In genomic region chr5:120464321-120464720, GRCm38 (mm10) we compare ENCODE assay signal across 11 mouse cellular contexts. TPM values are rescaled to one million over a fixed set of nuclear protein-coding genes. Genes with fewer than 3 reads are reported as not detected.
DNase-seq lines count a peak whose midpoint lies in the region; TF ChIP-seq lines count a peak whose summit lies in the region.
"Had no signal": no experiment of that assay in that cellular context is flagged by ENCODE, and none has a peak within 500 bp of the region (broad histone marks: within the 10 kb centered on the region; RNA-seq: fewer than 3 reads in every experiment).

No protein-coding gene starts in this region.

- peak; percentile 30 for TF ChIP-seq CTCF in left cerebral cortex, adult 2 months (IDR thresholded peaks at IDR 0.05)
- TF ChIP-seq CTCF in E14TG2a.4 (conservative IDR thresholded peaks at IDR 0.05; ENCODE audit: low read length): peak; percentile 95

- no peak overlapping the region for H3K4me3 ChIP-seq in left cerebral cortex, adult 2 months
- H3K4me3 ChIP-seq in E14TG2a.4 (replicated peaks; ENCODE audit: low read length): no peak overlapping the region
- H3K4me3 ChIP-seq: myocyte had no signal

- no peaks in the 10 kb centered on the region for H3K36me3 ChIP-seq in E14TG2a.4 (ENCODE audit: insufficient read depth, low read length)

- intact Hi-C loops in left cerebral cortex, adult 2 months (cut with DNase I): no loop called here
- intact Hi-C loops in left cerebral cortex, postnatal 25 days (cut with DNase I): no loop called here

- no peak overlapping the region for H3K27ac ChIP-seq in left cerebral cortex, adult 2 months

- peaks cover 44% of the 10 kb centered on the region for H3K27me3 ChIP-seq in E14TG2a.4 (ENCODE audit: insufficient read depth, low read length)

- no peaks in the 10 kb centered on the region for H3K9me3 ChIP-seq in E14TG2a.4 (ENCODE audit: low read length)

- H3K4me1 ChIP-seq in E14TG2a.4 (replicated peaks; ENCODE audit: low read depth, low read length): peaks cover 17% of the 10 kb centered on the region

- DNase-seq in adrenal gland, postnatal 14 days: peak; percentile 54
- no peak for DNase-seq in adrenal gland, adult 18-20 months (ENCODE audit: low spot score in 2 of 2)
- DNase-seq in left cerebral cortex, adult 2 months (ENCODE audit: extremely low spot score in 1 of 2, low spot score in 2 of 2): no peak
- no peak for DNase-seq in left cerebral cortex, postnatal 25 days (ENCODE audit: low spot score in 2 of 2)
- peak; percentile 52 for DNase-seq in induced T-regulatory cell, adult 2 months (ENCODE audit: low read depth)
- DNase-seq in left cerebral cortex, adult 8-10 months (ENCODE audit: low spot score in 2 of 2): no peak
- DNase-seq in adrenal gland, postnatal 10 days: no peak
- DNase-seq: right cerebral cortex, postnatal 25 days had no signal

RNA-seq across cellular contexts. Expression of gene Sdsl, which starts 8.3 kb away (rescaled TPM):
- 43.0 and 43.7 TPM in 2 replicates for total RNA-seq in adrenal gland, postnatal 14 days (2021)
- 10 to 100 TPM; 55.6 to 78.2 TPM for total RNA-seq in adrenal gland, adult 18-20 months (2021)
- 1 to 10 TPM; 5.3 to 7.4 TPM for total RNA-seq in left cerebral cortex, adult 2 months (2021)
- total RNA-seq in left cerebral cortex, postnatal 25 days (2021): 1 to 10 TPM; 4.6 to 6.4 TPM
- 1 to 10 TPM; 4.2 to 7.8 (median 6.2) TPM for total RNA-seq in left cerebral cortex, adult 8-10 months (2022)
- 10 to 100 TPM; 33.5 to 38.3 TPM for total RNA-seq in adrenal gland, postnatal 10 days (2021)

RNA-seq across cellular contexts. Expression of gene Sds, which starts 12.0 kb away (rescaled TPM):
- total RNA-seq in adrenal gland, postnatal 14 days (2021): 3.5 and 28.1 TPM in 2 replicates
- not detected for total RNA-seq in adrenal gland, adult 18-20 months (2021)
- under 1 TPM in 1 of 2 experiments, not detected in 1; 0.61 TPM for total RNA-seq in left cerebral cortex, adult 2 months (2021)
- under 1 TPM in 1 of 2 experiments, not detected in 1; 0.27 TPM for total RNA-seq in left cerebral cortex, postnatal 25 days (2021)
- 1 to 10 TPM in 1 of 4 experiments, under 1 TPM in 2, not detected in 1; 0.61 to 2.0 (median 1.00) TPM for total RNA-seq in left cerebral cortex, adult 8-10 months (2022)
- total RNA-seq in adrenal gland, postnatal 10 days (2021): 10 to 100 TPM in 1 of 2 experiments, 1 to 10 TPM in 1; 2.5 to 20.1 TPM
- total RNA-seq: granulocyte monocyte progenitor cell, adult 5-6 weeks had no signal

RNA-seq across cellular contexts. Expression of gene Lhx5, which starts 32.8 kb away (rescaled TPM):
- not detected in 2 replicates for total RNA-seq in adrenal gland, postnatal 14 days (2021)
- not detected for total RNA-seq in adrenal gland, adult 18-20 months (2021)
- total RNA-seq in left cerebral cortex, adult 2 months (2021): not detected
- under 1 TPM; 0.21 to 0.25 TPM for total RNA-seq in left cerebral cortex, postnatal 25 days (2021)
- under 1 TPM; 0.16 to 0.46 (median 0.34) TPM for total RNA-seq in left cerebral cortex, adult 8-10 months (2022)
- total RNA-seq in adrenal gland, postnatal 10 days (2021): not detected
- total RNA-seq: granulocyte monocyte progenitor cell, adult 5-6 weeks had no signal

RNA-seq across cellular contexts. Expression of gene Plbd2, which starts 39.1 kb away (rescaled TPM):
- 63.6 and 70.5 TPM in 2 replicates for total RNA-seq in adrenal gland, postnatal 14 days (2021)
- total RNA-seq in adrenal gland, adult 18-20 months (2021): 10 to 100 TPM; 76.9 to 90.1 TPM
- total RNA-seq in left cerebral cortex, adult 2 months (2021): 10 to 100 TPM; 60.6 to 61.7 TPM
- total RNA-seq in left cerebral cortex, postnatal 25 days (2021): 10 to 100 TPM; 56.9 to 58.9 TPM
- total RNA-seq in left cerebral cortex, adult 8-10 months (2022): 10 to 100 TPM; 59.8 to 67.4 (median 64.8) TPM
- total RNA-seq in adrenal gland, postnatal 10 days (2021): 10 to 100 TPM; 61.8 to 64.4 TPM

RNA-seq across cellular contexts. Expression of gene Slc8b1, which starts 46.6 kb away (rescaled TPM):
- 33.5 and 35.6 TPM in 2 replicates for total RNA-seq in adrenal gland, postnatal 14 days (2021)
- total RNA-seq in adrenal gland, adult 18-20 months (2021): 10 to 100 TPM; 26.4 to 31.7 TPM
- total RNA-seq in left cerebral cortex, adult 2 months (2021): 1 to 10 TPM; 4.5 to 7.5 TPM
- total RNA-seq in left cerebral cortex, postnatal 25 days (2021): 1 to 10 TPM; 5.9 to 6.0 TPM
- 1 to 10 TPM; 5.0 to 8.6 (median 6.3) TPM for total RNA-seq in left cerebral cortex, adult 8-10 months (2022)
- total RNA-seq in adrenal gland, postnatal 10 days (2021): 10 to 100 TPM; 35.2 to 39.3 TPM

Comparison
In these comparisons a context has a peak if more than half of its experiments do, and no peak if none do; other contexts are left out.
1. DNase-seq: peak in adrenal gland, postnatal 14 days (single experiment) and induced T-regulatory cell, adult 2 months (single experiment); none in adrenal gland, adult 18-20 months (0 of 2), left cerebral cortex, adult 2 months (0 of 2), left cerebral cortex, postnatal 25 days (0 of 2), left cerebral cortex, adult 8-10 months (0 of 2) and adrenal gland, postnatal 10 days (single experiment).